Mouse (Mus musculus) layer of hippocampus, postnatal 10 days (tissue): ENCODE results near the gene BC016579. TPM values are rescaled to one million over a fixed set of nuclear protein-coding genes. Genes with fewer than 3 reads are reported as not detected.

Source experiments
- DNase-seq, 2 experiments: peaks; one replicate each; pipeline ENCODE4 v3.0.0; 2021; ENCODE audit warnings: low spot score in 2 of 2
- total RNA-seq, 2 experiments: library from RNA; stranded (reverse); gene quantifications; 2 replicates each; pipeline ENCODE4 v1.2.3; 2021

BC016579 gene
- total RNA-seq, 2 experiments from 2014 or later = not detected

GRCm38 (mm10) chr16:45643944-45644343 is 9.9 kb downstream of the BC016579 start:
- no peak for DNase-seq

GRCm38 (mm10) chr16:45641301-45641700 is 12.6 kb downstream of the BC016579 start:
- no peak for DNase-seq

- no peak for DNase-seq
Observed at GRCm38 (mm10) chr16:45640070-45640762, 13.7 kb downstream of the BC016579 start.

- no peak for DNase-seq
Observed at GRCm38 (mm10) chr16:45635826-45636225, 18.0 kb downstream of the BC016579 start.

- DNase-seq = no peak
Observed at GRCm38 (mm10) chr16:45632420-45632819, 21.4 kb downstream of the BC016579 start.

GRCm38 (mm10) chr16:45630347-45630960 is 23.4 kb downstream of the BC016579 start:
- peak; percentile 61 to 69 for DNase-seq

- DNase-seq = no peak
Observed at GRCm38 (mm10) chr16:45629497-45630105, 24.3 kb downstream of the BC016579 start.

GRCm38 (mm10) chr16:45625342-45625741 is 28.5 kb downstream of the BC016579 start:
- DNase-seq = no peak

- DNase-seq = no peak
Observed at GRCm38 (mm10) chr16:45624791-45625190, 29.1 kb downstream of the BC016579 start.

- no peak for DNase-seq
Observed at GRCm38 (mm10) chr16:45623230-45623629, 30.6 kb downstream of the BC016579 start.

- no peak for DNase-seq
Observed at GRCm38 (mm10) chr16:45619751-45620375, 34.0 kb downstream of the BC016579 start.

GRCm38 (mm10) chr16:45615944-45616343 is 37.9 kb downstream of the BC016579 start:
- no peak for DNase-seq

- no peak for DNase-seq
Observed at GRCm38 (mm10) chr16:45613247-45613646, 40.6 kb downstream of the BC016579 start.

- no peak for DNase-seq
Observed at GRCm38 (mm10) chr16:45610267-45610666, 43.6 kb downstream of the BC016579 start, which contains the start of gene Gcsam. Gene Gcsam, plus strand, starts transcription at chr16:45610380.

GRCm38 (mm10) chr16:45609300-45609699 is 44.6 kb downstream of the BC016579 start:
- peak in 1 of 2 experiments; percentile 37 for DNase-seq

- DNase-seq = peak in 1 of 2 experiments; percentile 7
Observed at GRCm38 (mm10) chr16:45608481-45608954, 45.4 kb downstream of the BC016579 start.

- no peak for DNase-seq
Observed at GRCm38 (mm10) chr16:45595494-45595893, 58.4 kb downstream of the BC016579 start.

- no peak for DNase-seq
Observed at GRCm38 (mm10) chr16:45593656-45594055, 60.2 kb downstream of the BC016579 start.

GRCm38 (mm10) chr16:45582512-45582911 is 71.4 kb downstream of the BC016579 start:
- peak; percentile 9 to 12 for DNase-seq

GRCm38 (mm10) chr16:45579883-45580282 is 74.0 kb downstream of the BC016579 start:
- DNase-seq = no peak
